Mouse (Mus musculus) erythroblast, embryonic 14.5 days (primary cell): ENCODE measurements around the gene Plcb4.

Source experiments
- GATA1 ChIP-seq: IDR thresholded peaks from 2 replicates; pipeline ENCODE4 v1.6.1; 2012; ENCODE audit warnings: low read length, inconsistent platforms, mixed read lengths
- TAL1 ChIP-seq: IDR thresholded peaks from 3 replicates; pipeline ENCODE4 v1.6.1; 2012; ENCODE audit warnings: low read length, inconsistent platforms, mixed read lengths

DNA sequence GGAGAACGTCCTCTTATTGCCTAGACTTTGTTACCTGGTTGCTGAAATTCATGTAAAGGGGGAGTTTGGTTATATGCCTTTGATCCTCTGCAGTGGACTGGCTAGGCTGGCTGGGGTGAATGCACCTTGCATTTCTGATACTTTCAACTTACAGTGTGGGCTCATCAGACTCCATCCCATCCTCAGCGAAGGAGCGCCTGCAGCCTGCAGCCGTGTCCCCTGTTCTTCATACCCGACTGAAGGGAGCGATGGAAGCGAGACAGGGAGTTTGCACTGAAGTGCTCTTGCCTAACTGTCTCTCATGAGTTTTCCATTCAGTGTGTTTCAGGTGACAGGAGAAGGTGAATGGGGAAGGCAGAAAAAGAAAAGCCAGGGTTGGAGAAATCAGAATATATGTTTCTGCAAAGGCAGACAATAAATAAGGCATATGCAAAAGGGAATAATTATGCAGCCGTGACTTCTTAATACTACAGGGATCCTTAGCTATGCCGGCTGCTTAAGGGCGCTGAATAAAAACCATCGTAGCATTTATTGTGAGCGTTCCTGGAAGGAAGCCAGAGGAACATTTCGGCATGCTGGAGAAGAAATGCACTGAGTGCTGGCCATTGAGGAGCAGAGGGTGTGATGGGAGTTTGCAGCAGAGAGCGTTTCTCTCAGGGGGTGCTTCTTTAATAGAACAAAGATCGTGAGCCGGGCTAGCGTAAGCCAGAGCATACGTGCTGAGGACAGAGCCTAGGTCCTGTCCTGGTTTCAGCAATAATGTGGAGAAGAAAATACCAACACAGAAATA is 338.7 kb downstream of the Plcb4 start:
- TF ChIP-seq TAL1 (no peak), GATA1 (no peak)
